Mouse (Mus musculus) neural tube, embryonic 14.5 days (tissue): Measurements from ENCODE around the gene Gm21860. TPM values are rescaled to one million over a fixed set of nuclear protein-coding genes. Genes with fewer than 3 reads are reported as not detected.
A peak's percentile ranks its signal among the peaks of the same experiment; 100 is the strongest.
"Not testable (repeated sequence)": the region's sequence is repeated elsewhere in the genome, so short reads cannot be mapped to it uniquely, and the experiment has no call there.

Source experiments
- ATAC-seq: fragments of 200-750 bp; cut with Nextera tagmentation; 2 replicates; pipeline ENCODE4 v1.8.0; 2017; ENCODE audit warnings: low read depth, mild to moderate bottlenecking, moderate TSS enrichment, moderate library complexity
- H3K27ac ChIP-seq: fragments of 300-500 bp; sonication (generic); 2 replicates; pipeline ENCODE4 v1.5.1; 2014; ENCODE audit warnings: low read depth, mild to moderate bottlenecking, control low read depth, low read length, moderate library complexity, mixed read lengths
- H3K27me3 ChIP-seq: fragments of 300-500 bp; sonication (generic); 2 replicates; pipeline ENCODE4 v1.6.1; 2014; ENCODE audit warnings: low read length; ENCODE audit not compliant: control insufficient read depth, insufficient read depth
- H3K36me3 ChIP-seq: fragments of 300-500 bp; sonication (generic); 2 replicates; pipeline ENCODE4 v1.6.1; 2014; ENCODE audit warnings: low read length, mixed read lengths; ENCODE audit not compliant: control insufficient read depth, insufficient read depth
- H3K4me1 ChIP-seq: fragments of 300-500 bp; sonication (generic); 2 replicates; pipeline ENCODE4 v1.6.1; 2014; ENCODE audit warnings: low read length; ENCODE audit not compliant: control insufficient read depth, insufficient read depth
- H3K4me2 ChIP-seq: fragments of 300-500 bp; sonication (generic); 2 replicates; pipeline ENCODE4 v1.6.1; 2014; ENCODE audit warnings: mild to moderate bottlenecking, low read depth, low read length, control low read depth
- H3K4me3 ChIP-seq: fragments of 300-500 bp; sonication (generic); 2 replicates; pipeline ENCODE4 v1.5.1; 2014; ENCODE audit warnings: low read depth, low read length, control low read depth, mixed read lengths
- H3K9ac ChIP-seq: fragments of 300-500 bp; sonication (generic); replicated peaks from 2 replicates; pipeline ENCODE4 v1.6.1; 2014; ENCODE audit warnings: low read depth, mild to moderate bottlenecking, control low read depth, low read length, mixed read lengths
- H3K9me3 ChIP-seq: fragments of 300-500 bp; sonication (generic); 2 replicates; pipeline ENCODE4 v1.6.1; 2016; ENCODE audit warnings: low read length; ENCODE audit not compliant: control insufficient read depth
- WGBS: fragments of 180-500 bp; shearing (Covaris S2); extraction: QIAGEN DNeasy Blood & Tissue Kit; methylation state at CpG from one replicate; pipeline ENCODE4 v1.1.7; 2014; 5-methylcytosine and 5-hydroxymethylcytosine counted together
- polyA plus RNA-seq: library from polyadenylated mRNA; unstranded; fragments of >200 nt; fragmentation: Nextera tagmentation; extraction: Ambion mirVana; gene quantifications from 2 replicates; pipeline ENCODE4 v1.2.1, GENCODE M21; 2014

Gene Gm21860
- polyA plus RNA-seq, 1 experiment from 2014 or later: not detected

DNA sequence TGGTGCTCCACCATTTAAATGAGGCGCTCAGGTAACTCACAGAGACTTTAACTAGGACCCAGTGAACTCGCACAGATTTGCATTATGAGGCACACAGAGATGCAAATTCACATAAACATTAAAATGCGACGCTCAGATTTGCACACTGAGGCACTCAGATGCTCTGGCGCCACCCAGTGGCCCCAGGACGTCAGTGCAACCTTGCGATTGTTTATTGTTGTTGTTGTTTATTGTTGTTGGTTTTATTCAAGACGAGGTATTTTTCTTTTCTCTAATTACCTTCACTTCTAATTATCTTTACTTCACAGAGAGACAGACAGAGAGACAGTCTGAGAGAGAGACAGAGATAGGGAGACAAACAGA lies 20.3 kb downstream of the Gm21860 start:
- ATAC-seq, H3K4me2 ChIP-seq, H3K27me3 ChIP-seq, H3K9me3 ChIP-seq, H3K4me3 ChIP-seq, H3K27ac ChIP-seq, H3K9ac ChIP-seq, H3K4me1 ChIP-seq: not testable (repeated sequence)
- WGBS: 61% methylated on average over 6 of the region's 8 CpGs
- peaks cover 17% of the 10 kb centered on the region for H3K36me3 ChIP-seq

DNA sequence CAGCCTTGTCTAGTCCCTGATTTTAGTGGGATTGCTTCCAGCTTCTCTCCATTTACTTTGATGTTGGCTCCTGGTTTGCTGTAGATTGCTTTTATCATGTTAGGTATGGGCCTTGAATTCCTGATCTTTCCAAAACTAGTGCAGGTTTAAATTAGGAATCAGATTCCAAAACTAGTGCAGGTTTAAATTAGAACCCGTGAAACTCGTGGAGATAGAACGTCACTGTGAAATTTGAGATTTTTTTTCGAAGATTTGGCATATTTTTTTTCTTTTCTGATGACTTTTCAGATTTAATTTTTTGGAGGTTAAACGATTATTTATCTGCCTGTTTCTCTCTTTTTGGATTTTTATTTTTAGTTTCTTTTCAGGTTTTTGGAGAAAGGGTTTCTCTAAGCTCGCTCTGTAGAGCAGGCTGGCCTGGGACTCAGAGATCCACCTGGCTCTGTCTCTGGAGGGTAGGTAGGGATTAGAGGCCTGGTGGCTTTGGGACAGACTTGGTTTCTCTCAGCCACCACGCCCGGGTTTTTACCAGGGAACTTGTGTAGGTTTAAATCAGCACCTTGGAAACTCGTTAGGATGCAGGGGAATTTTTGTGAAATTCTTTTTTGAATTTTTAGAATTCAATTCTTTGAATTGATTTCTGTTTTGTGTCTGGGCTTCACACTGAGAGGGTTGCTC lies 20.8 kb downstream of the Gm21860 start:
- WGBS: 90% methylated on average over 6 of the region's 9 CpGs
- not testable (repeated sequence) for H3K9me3 ChIP-seq, H3K4me3 ChIP-seq, H3K4me2 ChIP-seq, H3K27me3 ChIP-seq, ATAC-seq, H3K27ac ChIP-seq, H3K4me1 ChIP-seq, H3K9ac ChIP-seq
- H3K36me3 ChIP-seq: peaks cover 12% of the 10 kb centered on the region

DNA sequence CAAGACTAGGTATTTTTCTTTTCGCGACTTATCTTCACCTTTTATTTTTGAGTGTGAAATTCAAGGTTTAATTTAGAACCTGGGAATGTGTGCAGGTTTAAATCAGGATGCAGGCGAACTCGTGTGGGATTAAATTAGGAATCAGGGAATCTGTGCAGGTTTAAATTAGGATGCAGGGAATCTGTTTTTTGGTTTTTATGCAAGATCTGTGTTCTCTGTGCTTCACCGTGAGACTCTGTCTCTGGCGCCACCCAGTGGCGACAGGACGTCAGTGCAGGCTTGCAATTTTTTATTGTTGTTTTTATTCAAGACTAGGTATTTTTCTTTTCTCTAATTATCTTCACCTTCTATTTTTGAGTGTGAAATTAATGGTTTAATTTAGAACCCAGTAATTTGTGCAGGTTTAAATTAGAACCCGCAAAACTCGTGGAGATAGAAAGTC lies 22.5 kb downstream of the Gm21860 start:
- 52% methylated on average over 10 of the region's 10 CpGs for WGBS
- H3K27ac ChIP-seq, H3K4me1 ChIP-seq, H3K4me2 ChIP-seq, H3K36me3 ChIP-seq, H3K9ac ChIP-seq, H3K4me3 ChIP-seq, H3K9me3 ChIP-seq, H3K27me3 ChIP-seq: not testable (repeated sequence)
- peak; percentile 72 for ATAC-seq

DNA sequence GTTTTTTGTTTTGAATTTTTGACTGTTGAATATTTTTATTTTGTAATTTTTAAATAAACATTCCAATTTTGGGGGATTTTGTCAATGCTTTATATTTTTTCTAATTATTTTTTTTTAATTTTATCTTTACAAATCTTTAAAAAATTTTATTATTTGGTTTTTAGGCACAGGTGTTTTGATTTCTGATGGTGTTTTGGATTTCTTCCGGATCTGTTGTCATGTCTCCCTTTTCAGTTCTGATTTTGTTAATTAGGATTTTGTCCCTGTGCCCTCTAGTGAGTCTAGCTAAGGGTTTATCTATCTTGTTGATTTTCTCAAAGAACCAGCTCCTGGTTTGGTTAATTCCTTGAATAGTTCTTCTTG lies 23.0 kb downstream of the Gm21860 start:
- H3K27me3 ChIP-seq, H3K4me1 ChIP-seq, H3K27ac ChIP-seq, H3K36me3 ChIP-seq, H3K4me3 ChIP-seq, H3K9me3 ChIP-seq, H3K9ac ChIP-seq, H3K4me2 ChIP-seq, ATAC-seq: not testable (repeated sequence)
- WGBS: 62% methylated on average over 1 of the region's 1 CpGs

DNA sequence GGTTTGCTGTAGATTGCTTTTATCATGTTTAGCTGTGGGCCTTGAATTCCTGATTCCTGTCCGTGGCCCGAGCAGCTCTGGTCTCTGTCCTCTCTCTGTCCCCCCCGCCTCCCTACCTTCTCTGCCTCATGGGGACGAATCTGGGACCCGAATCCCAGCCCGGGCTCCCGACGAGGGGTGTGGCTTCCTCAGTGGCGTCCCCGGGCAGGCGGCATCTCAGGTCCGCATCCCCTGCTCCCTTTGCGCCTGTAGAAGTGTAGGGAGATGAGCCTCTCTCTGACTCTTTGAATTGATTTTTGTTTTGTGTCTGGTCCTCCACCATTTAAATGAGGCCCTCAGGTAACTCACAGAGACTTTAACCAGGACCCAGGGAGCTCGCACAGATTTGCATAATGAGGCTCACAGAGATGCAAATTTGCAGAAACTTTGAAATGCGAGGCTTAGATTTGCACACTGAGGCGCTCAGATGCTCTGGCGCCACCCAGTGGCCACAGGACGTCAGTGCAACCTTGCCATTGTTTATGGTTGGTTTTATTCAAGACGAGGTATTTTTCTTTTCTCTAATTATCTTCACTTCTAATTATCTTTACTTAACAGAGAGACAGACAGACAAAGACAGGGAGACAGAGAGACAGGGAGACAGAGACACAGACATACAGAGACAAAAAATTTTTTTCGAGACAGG lies 23.6 kb downstream of the Gm21860 start:
- not testable (repeated sequence) for H3K9ac ChIP-seq, H3K27ac ChIP-seq, H3K4me3 ChIP-seq, H3K36me3 ChIP-seq, H3K27me3 ChIP-seq, H3K4me1 ChIP-seq, H3K9me3 ChIP-seq, H3K4me2 ChIP-seq
- ATAC-seq: peak; percentile 68; the same call in 1 of the 2 replicates
- WGBS: 83% methylated on average over 12 of the region's 20 CpGs

DNA sequence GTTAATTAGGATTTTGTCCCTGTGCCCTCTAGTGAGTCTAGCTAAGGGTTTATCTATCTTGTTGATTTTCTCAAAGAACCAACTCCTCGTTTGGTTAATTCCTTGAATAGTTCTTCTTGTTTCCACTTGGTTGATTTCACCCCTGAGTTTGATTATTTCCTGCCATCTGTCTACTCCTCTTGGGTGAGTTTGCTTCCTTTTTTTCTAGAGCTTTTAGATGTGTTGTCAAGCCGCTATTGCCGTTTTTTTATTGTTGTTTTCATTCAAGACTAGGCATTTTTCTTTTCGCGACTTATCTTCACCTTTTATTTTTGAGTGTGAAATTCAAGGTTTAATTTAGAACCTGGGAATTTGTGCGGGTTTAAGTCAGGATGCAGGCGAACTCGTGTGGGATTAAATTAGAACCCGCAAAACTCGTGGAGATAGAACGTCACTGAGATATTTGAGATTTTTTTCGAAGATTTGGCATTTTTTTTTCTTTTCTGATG lies 24.8 kb downstream of the Gm21860 start:
- not testable (repeated sequence) for ATAC-seq, H3K27ac ChIP-seq, H3K4me3 ChIP-seq, H3K9me3 ChIP-seq, H3K27me3 ChIP-seq, H3K4me1 ChIP-seq, H3K36me3 ChIP-seq, H3K4me2 ChIP-seq, H3K9ac ChIP-seq
- WGBS: 49% methylated on average over 6 of the region's 12 CpGs

DNA sequence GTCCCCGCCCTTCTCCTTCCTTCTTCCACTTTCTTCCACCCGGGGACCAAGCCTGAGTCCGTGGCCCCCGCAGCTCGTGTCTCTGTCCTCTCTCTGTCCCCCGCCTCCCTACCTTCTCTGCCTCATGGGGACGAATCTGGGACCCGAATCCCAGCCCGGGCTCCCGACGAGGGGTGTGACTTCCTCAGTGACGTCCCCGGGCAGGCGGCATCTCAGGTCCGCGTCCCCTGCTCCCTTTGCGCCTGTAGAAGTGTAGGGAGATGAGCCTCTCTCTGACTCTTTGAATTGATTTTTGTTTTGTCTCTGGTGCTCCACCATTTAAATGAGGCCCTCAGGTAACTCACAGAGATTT lies 25.7 kb downstream of the Gm21860 start:
- H3K4me3 ChIP-seq, H3K9me3 ChIP-seq, H3K36me3 ChIP-seq, H3K4me1 ChIP-seq, H3K4me2 ChIP-seq, H3K27me3 ChIP-seq, H3K9ac ChIP-seq, H3K27ac ChIP-seq: not testable (repeated sequence)
- peak; percentile 59; the same call in 1 of the 2 replicates for ATAC-seq
- WGBS: 61% methylated on average over 14 of the region's 17 CpGs

DNA sequence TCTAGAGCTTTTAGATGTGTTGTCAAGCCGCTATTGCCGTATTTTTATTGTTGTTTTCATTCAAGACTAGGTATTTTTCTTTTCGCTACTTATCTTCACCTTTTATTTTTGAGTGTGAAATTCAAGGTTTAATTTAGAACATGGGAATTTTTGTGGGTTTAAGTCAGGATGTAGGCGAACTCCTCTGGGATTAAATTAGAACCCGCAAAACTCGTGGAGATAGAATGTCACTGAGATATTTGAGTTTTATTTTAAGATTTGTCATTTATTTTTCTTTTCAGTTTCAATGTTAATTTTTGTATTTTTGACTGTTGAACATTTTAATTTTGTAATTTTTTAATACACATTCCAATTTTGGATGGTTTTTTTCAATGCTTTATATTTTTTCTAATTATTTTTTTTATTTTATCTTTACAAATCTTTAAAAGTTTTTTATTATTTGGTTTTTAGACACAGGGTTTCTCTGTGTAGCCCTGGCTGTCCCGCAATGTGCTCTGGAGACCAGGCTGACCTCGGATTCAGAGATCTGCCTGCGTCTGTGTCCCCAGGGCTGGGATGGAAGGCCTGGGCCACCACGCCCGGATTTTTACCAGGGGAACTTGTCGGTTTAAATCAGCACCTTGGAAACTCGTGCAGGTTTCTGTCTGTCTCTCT lies 26.2 kb downstream of the Gm21860 start:
- ATAC-seq: peak; percentile 16; the same call in 1 of the 2 replicates
- H3K4me3 ChIP-seq, H3K4me1 ChIP-seq, H3K9ac ChIP-seq, H3K27ac ChIP-seq, H3K4me2 ChIP-seq, H3K27me3 ChIP-seq, H3K9me3 ChIP-seq, H3K36me3 ChIP-seq: not testable (repeated sequence)
- 77% methylated on average over 9 of the region's 13 CpGs for WGBS
